Mouse (Mus musculus) lung, postnatal 25 days (tissue): ENCODE data around the gene Gm20388.
A peak's percentile ranks its signal among the peaks of the same experiment; 100 is the strongest.

Experiments
- DNase-seq: peaks from one replicate; pipeline ENCODE4 v3.0.0; 2022; ENCODE audit warnings: low spot score

Gm20388 gene

GRCm38 (mm10) chr8:120568164-120568798 is 657.6 kb downstream of the Gm20388 start:
- DNase-seq: no peak

GRCm38 (mm10) chr8:120569123-120569522 is 658.5 kb downstream of the Gm20388 start:
- no peak for DNase-seq

- DNase-seq: peak; percentile 66
Measured at GRCm38 (mm10) chr8:120569939-120570715, 659.5 kb downstream of the Gm20388 start.

GRCm38 (mm10) chr8:120571561-120571960 is 660.9 kb downstream of the Gm20388 start:
- no peak for DNase-seq

- peak; percentile 67 for DNase-seq
Measured at GRCm38 (mm10) chr8:120572534-120572933, 661.9 kb downstream of the Gm20388 start.

DNA sequence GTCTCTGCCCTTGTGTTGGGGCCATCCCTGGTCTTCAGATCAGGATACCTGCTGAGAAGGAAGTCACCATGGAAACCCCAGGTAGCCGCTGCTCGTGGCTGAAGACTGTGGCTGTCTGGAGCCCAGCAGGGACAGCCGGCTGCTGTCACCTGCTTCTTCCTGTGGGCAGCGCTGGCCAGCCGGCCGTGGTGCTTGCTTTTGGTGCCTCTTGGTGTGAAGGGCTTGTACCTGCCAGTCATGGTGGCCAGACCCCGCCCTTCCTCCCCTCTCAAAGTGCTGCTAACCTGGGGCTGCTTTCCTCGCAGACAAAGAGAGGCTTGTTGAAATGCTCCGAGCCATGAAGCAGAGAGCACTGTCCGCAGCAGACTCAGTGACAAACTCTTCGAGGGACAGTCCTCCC is 663.2 kb downstream of the Gm20388 start:
- DNase-seq: no peak

- no peak for DNase-seq
Measured at GRCm38 (mm10) chr8:120574941-120575340, 664.3 kb downstream of the Gm20388 start.

DNA sequence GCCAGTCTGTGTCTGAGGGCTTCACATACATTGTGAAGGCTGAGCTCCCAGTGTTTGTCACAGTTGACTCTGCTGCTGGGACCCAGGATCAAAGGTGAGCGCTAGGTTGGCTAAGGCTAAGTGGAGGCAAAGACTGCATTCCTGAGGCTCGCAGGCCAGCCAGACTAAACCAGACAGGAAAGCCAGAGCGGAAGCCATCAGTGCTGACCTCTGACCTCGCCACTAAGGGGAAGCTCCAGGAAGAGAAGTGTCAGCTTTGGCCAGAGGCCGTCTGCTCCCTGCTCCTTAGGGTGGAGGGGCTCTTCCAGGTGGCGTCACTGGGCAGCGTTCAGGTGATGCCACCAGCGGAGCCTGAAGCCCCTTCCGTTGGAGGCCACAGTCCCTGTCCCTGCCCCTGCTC is 665.2 kb downstream of the Gm20388 start:
- DNase-seq: no peak

DNA sequence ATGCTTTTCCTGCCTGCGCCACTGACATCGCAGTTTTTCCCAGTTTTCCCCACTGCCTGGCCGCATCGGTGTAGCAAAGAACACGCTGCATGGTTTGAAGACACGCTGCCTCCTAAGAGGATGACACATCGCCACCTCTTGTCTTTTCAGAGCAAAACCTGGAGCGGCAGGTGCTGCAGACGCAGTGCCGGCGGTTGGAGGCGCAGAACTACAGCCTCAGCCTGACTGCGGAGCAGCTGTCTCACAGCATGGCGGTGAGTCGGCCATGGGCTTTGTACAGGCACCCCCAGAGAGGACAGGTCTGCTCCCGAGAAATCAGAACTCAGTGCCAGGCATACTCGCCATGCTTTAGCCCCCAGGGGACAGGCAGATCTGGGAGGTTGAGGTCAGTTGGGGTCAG is 667.2 kb downstream of the Gm20388 start:
- DNase-seq: no peak

DNA sequence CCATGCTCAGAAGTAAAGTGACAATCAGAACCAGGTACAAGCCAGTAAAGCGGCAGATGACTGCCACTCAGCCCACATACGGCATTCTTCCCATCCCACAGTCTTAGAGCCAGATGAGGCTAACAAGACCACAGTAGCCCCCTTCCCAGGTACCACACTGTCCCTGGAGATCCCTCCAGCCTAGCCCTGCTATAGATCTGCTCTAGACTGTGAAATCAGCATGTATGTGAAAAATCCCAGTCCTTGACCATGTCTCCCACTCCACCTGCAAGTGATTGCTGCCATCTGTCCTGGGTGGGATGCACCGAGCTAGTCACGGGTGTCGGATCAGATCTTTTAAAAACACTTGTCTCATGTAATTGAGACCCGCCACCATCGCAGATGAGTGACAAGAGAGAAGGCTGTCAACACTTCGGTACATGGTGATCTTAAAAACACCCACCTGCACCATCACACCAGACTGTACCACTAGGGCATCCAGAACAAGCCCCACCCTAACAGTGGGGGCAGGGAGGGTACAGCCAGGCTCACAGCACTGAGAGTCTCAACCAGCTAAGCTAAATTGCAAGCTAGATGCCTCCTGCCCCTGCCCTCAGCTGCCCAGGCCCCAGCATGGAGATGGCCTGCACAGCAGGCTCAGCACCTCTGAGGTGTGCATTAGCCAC is 669.8 kb downstream of the Gm20388 start:
- no peak for DNase-seq

- DNase-seq: no peak
Measured at GRCm38 (mm10) chr8:120581329-120581728, 670.7 kb downstream of the Gm20388 start.

GRCm38 (mm10) chr8:120581811-120582210 is 671.2 kb downstream of the Gm20388 start:
- DNase-seq: no peak

- DNase-seq: no peak
Measured at GRCm38 (mm10) chr8:120585521-120585920, 674.9 kb downstream of the Gm20388 start.

GRCm38 (mm10) chr8:120588908-120589771 is 678.5 kb downstream of the Gm20388 start, which contains the start of gene Gins2:
Gins2 (minus strand) TSS chr8:120589304.
- peak; percentile 100 for DNase-seq

GRCm38 (mm10) chr8:120589921-120590320 is 679.3 kb downstream of the Gm20388 start:
- no peak for DNase-seq

GRCm38 (mm10) chr8:120591587-120592292 is 681.1 kb downstream of the Gm20388 start:
- peak; percentile 26 for DNase-seq

DNA sequence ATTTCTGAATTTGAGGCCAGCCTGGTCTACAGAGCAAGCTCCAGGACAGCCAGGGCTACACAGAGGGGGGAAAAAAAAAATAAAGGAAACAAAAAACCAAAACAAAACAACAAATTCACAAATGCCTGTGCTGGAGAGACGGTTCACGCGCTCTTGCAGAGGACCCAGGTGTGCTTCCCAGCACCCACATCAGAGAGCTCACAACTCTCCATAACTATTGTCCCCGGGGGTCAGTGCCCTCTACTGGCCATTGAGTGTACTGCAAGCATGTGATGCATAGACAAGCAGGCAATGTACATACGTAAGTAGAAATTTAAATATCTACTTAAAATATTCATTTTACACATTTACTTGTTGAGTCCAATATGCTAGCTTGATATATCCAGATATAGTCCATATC is 683.9 kb downstream of the Gm20388 start:
- no peak for DNase-seq

DNA sequence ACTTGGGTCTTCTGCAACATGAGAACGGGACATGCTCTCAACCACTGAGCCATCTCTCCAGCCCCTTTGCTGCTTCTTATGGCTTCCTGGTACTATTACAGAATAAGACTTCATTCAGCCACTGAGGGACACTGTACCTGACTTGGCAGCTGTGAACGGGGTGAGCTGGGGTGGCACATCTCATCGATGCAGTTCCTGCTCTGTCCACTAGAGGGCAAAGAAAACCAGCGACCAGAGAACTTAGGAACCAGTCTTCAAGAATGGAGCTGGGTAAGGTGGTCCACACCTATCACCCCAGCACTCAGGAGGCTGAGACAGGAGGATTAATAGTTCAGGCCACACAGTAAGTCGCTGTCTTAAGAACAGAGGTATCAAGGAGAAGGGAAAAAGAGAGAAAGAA is 685.3 kb downstream of the Gm20388 start:
- DNase-seq: peak; percentile 35

DNA sequence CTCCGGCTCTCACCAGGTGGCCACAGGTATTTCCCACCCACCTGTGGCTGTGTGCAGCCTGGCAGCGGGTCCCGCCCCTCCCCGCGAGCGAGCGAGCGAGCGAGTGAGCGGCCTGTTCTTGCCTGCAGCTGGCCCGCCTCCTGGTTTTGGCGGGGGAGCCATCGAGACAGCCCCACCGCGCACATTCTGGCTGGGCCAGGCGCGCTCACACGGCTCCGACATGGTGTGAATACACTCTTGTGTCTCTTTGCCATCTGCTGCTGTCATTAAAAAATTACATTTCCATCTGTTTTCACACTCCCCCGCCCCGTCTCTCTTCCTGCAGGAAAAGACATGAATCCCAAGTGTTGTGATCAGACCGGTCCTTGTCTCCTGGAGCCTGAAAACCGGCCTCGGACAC is 687.9 kb downstream of the Gm20388 start:
- no peak for DNase-seq

- DNase-seq: peak; percentile 82
Measured at GRCm38 (mm10) chr8:120599504-120599903, 688.9 kb downstream of the Gm20388 start.

GRCm38 (mm10) chr8:120602672-120603071 is 692.0 kb downstream of the Gm20388 start:
- DNase-seq: no peak
